Comparison of ENCODE assay signal across 8 mouse cellular contexts in genomic region chr7:80140815-80141214, GRCm38 (mm10). TPM values are rescaled to one million over a fixed set of nuclear protein-coding genes. Genes with fewer than 3 reads are reported as not detected.
DNase-seq lines count a peak whose midpoint lies in the region; ATAC-seq and TF ChIP-seq lines count a peak whose summit lies in the region.

No protein-coding gene starts in this region.

- H3K4me3 ChIP-seq in heart, postnatal 0 days (ENCODE audit: low read depth, low read length), result no peak overlapping the region
- no peak overlapping the region for H3K4me3 ChIP-seq in lung, embryonic 15.5 days

- peak; percentile 75 for ATAC-seq in erythroid progenitor cell, adult 5-6 weeks (replicated peaks; ENCODE audit: low FRiP score, poor library complexity, severe bottlenecking)
- ATAC-seq in heart, postnatal 0 days (ENCODE audit: insufficient read depth, low read depth), result peak; percentile 74
- ATAC-seq in lung, embryonic 15.5 days (ENCODE audit: borderline replicate concordance, extremely low read depth, low FRiP score, low TSS enrichment), result peak; percentile 47; the same call in 1 of the 2 replicates

- H3K27ac ChIP-seq in heart, postnatal 0 days (ENCODE audit: low read depth), result no peak overlapping the region
- H3K27ac ChIP-seq in lung, embryonic 15.5 days, result no peak overlapping the region

- H3K4me2 ChIP-seq in heart, postnatal 0 days (ENCODE audit: low read depth, low read length), result no peak overlapping the region
- no peak overlapping the region; the same call in 1 of the 2 replicates for H3K4me2 ChIP-seq in lung, embryonic 15.5 days

- WGBS in heart, postnatal 0 days, result 21% methylated on average over 9 of the region's 9 CpGs
- WGBS in lung, embryonic 15.5 days, result 15% methylated on average over 9 of the region's 9 CpGs

- H3K4me1 ChIP-seq in heart, postnatal 0 days (ENCODE audit: control insufficient read depth, insufficient read depth), result no peaks in the 10 kb centered on the region
- H3K4me1 ChIP-seq in lung, embryonic 15.5 days, result peaks cover 12% of the 10 kb centered on the region; the same call in 1 of the 2 replicates

- TF ChIP-seq POLR2A in brain, embryonic 14.5 days (IDR thresholded peaks at IDR 0.05; ENCODE audit: borderline replicate concordance, extremely low read depth, insufficient read depth, insufficient read length, poor library complexity, severe bottlenecking), result no peak

- H3K9me3 ChIP-seq in heart, postnatal 0 days (replicated peaks; ENCODE audit: control insufficient read depth, low read length), result peaks cover 11% of the 10 kb centered on the region
- no peaks in the 10 kb centered on the region for H3K9me3 ChIP-seq in lung, embryonic 15.5 days

- peak; percentile 60 to 67 for DNase-seq in CD8-positive naive resting alpha-beta T cell, adult 2 months (ENCODE audit: low read depth in 2 of 2, low spot score in 2 of 2)
- peak; percentile 89 for DNase-seq in brain, embryonic 14.5 days (ENCODE audit: low read depth)
- peak; percentile 82 for DNase-seq in heart, postnatal 0 days (ENCODE audit: low spot score)
- DNase-seq in kidney, postnatal 25 days, result peak; percentile 80 to 82
- peak; percentile 41 for DNase-seq in ovary, postnatal 10 days (ENCODE audit: low spot score)
- DNase-seq in thymus, postnatal 0 days (ENCODE audit: low spot score), result peak; percentile 75

- no peaks in the 10 kb centered on the region for H3K36me3 ChIP-seq in heart, postnatal 0 days (replicated peaks; ENCODE audit: control insufficient read depth, insufficient read depth, low read length)
- no peaks in the 10 kb centered on the region for H3K36me3 ChIP-seq in lung, embryonic 15.5 days

- no peaks in the 10 kb centered on the region for H3K27me3 ChIP-seq in heart, postnatal 0 days (ENCODE audit: control insufficient read depth, insufficient read depth, low read length)
- no peaks in the 10 kb centered on the region for H3K27me3 ChIP-seq in lung, embryonic 15.5 days

- H3K9ac ChIP-seq in heart, postnatal 0 days (replicated peaks; ENCODE audit: low read depth, low read length), result 0 out of 2 replicates have a peak overlapping the region, but pooled peaks have one; percentile 20
- H3K9ac ChIP-seq in lung, embryonic 15.5 days, result no peak overlapping the region

- no peak for TF ChIP-seq EP300 in heart, postnatal 0 days (IDR thresholded peaks at IDR 0.05; ENCODE audit: low read depth)

- TF ChIP-seq CTCF in brain, embryonic 14.5 days (IDR thresholded peaks at IDR 0.05; ENCODE audit: borderline replicate concordance, extremely low read depth, insufficient read depth, insufficient read length), result peak; percentile 92
- peak; percentile 81 for TF ChIP-seq CTCF in heart, postnatal 0 days (IDR thresholded peaks at IDR 0.05; ENCODE audit: low read depth)

RNA-seq across cellular contexts. Expression of gene Idh2, which starts 25.6 kb away (rescaled TPM):
- polyA plus RNA-seq in brain, embryonic 14.5 days (2012; rRNA removed), result 230 and 297 TPM in 2 replicates
- 11.7 and 45.8 TPM in 2 replicates for total RNA-seq in erythroid progenitor cell, adult 5-6 weeks (2015; ENCODE audit: low replicate concordance)
- 14.7 and 16.7 TPM in 2 replicates for total RNA-seq in erythroid progenitor cell, adult 5-6 weeks (2017; ENCODE audit: low replicate concordance)
- total RNA-seq in heart, postnatal 0 days (2014; rRNA removed; ENCODE audit: low replicate concordance), result 3,422 and 3,660 TPM in 2 replicates
- polyA plus RNA-seq in heart, postnatal 0 days (2015; fragmentation: Nextera tagmentation; extraction: Ambion mirVana), result 2,757 and 2,826 TPM in 2 replicates
- polyA plus RNA-seq in lung, embryonic 15.5 days (2015; fragmentation: Nextera tagmentation; extraction: Ambion mirVana), result 690 and 692 TPM in 2 replicates
- polyA plus RNA-seq in thymus, postnatal 0 days (2015; fragmentation: Nextera tagmentation; extraction: Ambion mirVana), result 322 and 332 TPM in 2 replicates

RNA-seq across cellular contexts. Expression of gene Sema4b, which starts 45.8 kb away (rescaled TPM):
- polyA plus RNA-seq in brain, embryonic 14.5 days (2012; rRNA removed), result 14.7 and 23.6 TPM in 2 replicates
- 106 and 122 TPM in 2 replicates for total RNA-seq in erythroid progenitor cell, adult 5-6 weeks (2015; ENCODE audit: low replicate concordance)
- 105 and 126 TPM in 2 replicates for total RNA-seq in erythroid progenitor cell, adult 5-6 weeks (2017; ENCODE audit: low replicate concordance)
- 17.5 and 24.2 TPM in 2 replicates for total RNA-seq in heart, postnatal 0 days (2014; rRNA removed; ENCODE audit: low replicate concordance)
- polyA plus RNA-seq in heart, postnatal 0 days (2015; fragmentation: Nextera tagmentation; extraction: Ambion mirVana), result 10.5 and 11.7 TPM in 2 replicates
- polyA plus RNA-seq in lung, embryonic 15.5 days (2015; fragmentation: Nextera tagmentation; extraction: Ambion mirVana), result 13.7 and 14.9 TPM in 2 replicates
- polyA plus RNA-seq in thymus, postnatal 0 days (2015; fragmentation: Nextera tagmentation; extraction: Ambion mirVana), result 16.8 and 20.9 TPM in 2 replicates
